Mouse (Mus musculus): ENCODE measurements around the gene Gm45062.

- TF ChIP-seq GATA1 (IDR thresholded peaks at IDR 0.05; ENCODE audit: low read length) (no peak), TAL1 (IDR thresholded peaks at IDR 0.05; ENCODE audit: low read length) (no peak)
Observed at GRCm38 (mm10) chr6:8556849-8557571, 297.8 kb downstream of the Gm45062 start.

All from erythroblast, embryonic 14.5 days (primary cell).